Mouse (Mus musculus) retina, embryonic 14.5 days (tissue): Measurements from ENCODE around the gene Galnt10.

ENCODE experiments used
- DNase-seq: peaks from one replicate; pipeline ENCODE4 v3.0.0-alpha.2; 2015; ENCODE audit warnings: low spot score

The Galnt10 gene

GRCm38 (mm10) chr11:57725926-57726325 is 80.7 kb downstream of the Galnt10 start:
- DNase-seq: no peak

GRCm38 (mm10) chr11:57727303-57727969 is 82.2 kb downstream of the Galnt10 start:
- peak; percentile 22 for DNase-seq

- no peak for DNase-seq
Observed at GRCm38 (mm10) chr11:57732410-57733281, 87.4 kb downstream of the Galnt10 start.

GRCm38 (mm10) chr11:57747294-57748080 is 102.2 kb downstream of the Galnt10 start:
- DNase-seq: peak; percentile 73

- DNase-seq: no peak
Observed at GRCm38 (mm10) chr11:57753538-57754203, 108.4 kb downstream of the Galnt10 start.

GRCm38 (mm10) chr11:57758621-57759020 is 113.4 kb downstream of the Galnt10 start:
- no peak for DNase-seq

- peak; percentile 72 for DNase-seq
Observed at GRCm38 (mm10) chr11:57760509-57761058, 115.3 kb downstream of the Galnt10 start.

GRCm38 (mm10) chr11:57761347-57761746 is 116.1 kb downstream of the Galnt10 start:
- DNase-seq: no peak

- DNase-seq: no peak
Observed at GRCm38 (mm10) chr11:57764124-57764523, 118.9 kb downstream of the Galnt10 start.

GRCm38 (mm10) chr11:57766617-57767016 is 121.4 kb downstream of the Galnt10 start:
- no peak for DNase-seq

- DNase-seq: no peak
Observed at GRCm38 (mm10) chr11:57767171-57767570, 121.9 kb downstream of the Galnt10 start.

- DNase-seq: no peak
Observed at GRCm38 (mm10) chr11:57770776-57771175, 125.5 kb downstream of the Galnt10 start.

- DNase-seq: no peak
Observed at GRCm38 (mm10) chr11:57771676-57772075, 126.4 kb downstream of the Galnt10 start.

- peak; percentile 65 for DNase-seq
Observed at GRCm38 (mm10) chr11:57773479-57773878, 128.2 kb downstream of the Galnt10 start.

- peak; percentile 85 for DNase-seq
Observed at GRCm38 (mm10) chr11:57773936-57774335, 128.7 kb downstream of the Galnt10 start.

- no peak for DNase-seq
Observed at GRCm38 (mm10) chr11:57775868-57776267, 130.6 kb downstream of the Galnt10 start.

- no peak for DNase-seq
Observed at GRCm38 (mm10) chr11:57776546-57776945, 131.3 kb downstream of the Galnt10 start.

GRCm38 (mm10) chr11:57778349-57778748 is 133.1 kb downstream of the Galnt10 start:
- DNase-seq: peak; percentile 94

- no peak for DNase-seq
Observed at GRCm38 (mm10) chr11:57779824-57780223, 134.6 kb downstream of the Galnt10 start.

GRCm38 (mm10) chr11:57786616-57787418 is 141.6 kb downstream of the Galnt10 start:
- DNase-seq: peak; percentile 65

- DNase-seq: no peak
Observed at GRCm38 (mm10) chr11:57787913-57788312, 142.7 kb downstream of the Galnt10 start.
